Mouse (Mus musculus): ENCODE data around the gene Sipa1l1. TPM values are rescaled to one million over a fixed set of nuclear protein-coding genes. Genes with fewer than 3 reads are reported as not detected.

Sipa1l1 gene
- polyA plus RNA-seq, 1 experiment, result 9.7 TPM

DNA sequence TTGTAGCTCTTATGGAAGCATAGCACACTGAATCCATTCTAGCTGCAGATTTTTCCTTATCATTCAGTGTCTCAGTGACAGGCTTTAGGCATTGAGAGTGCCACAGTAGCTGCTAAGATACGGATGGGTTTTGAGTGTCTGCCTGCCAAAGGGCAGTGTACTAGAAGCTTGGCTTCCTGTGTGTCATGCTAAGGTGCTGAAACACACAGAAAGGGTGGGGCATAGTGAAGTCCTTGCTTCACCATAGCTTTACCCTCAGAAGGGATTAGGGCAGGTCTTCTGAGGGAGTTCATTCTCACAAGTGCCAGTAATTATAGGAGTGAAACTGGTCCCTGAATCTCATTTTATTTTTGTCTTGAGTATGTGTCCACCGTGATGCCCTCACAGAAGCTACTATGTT, 82.2 kb downstream of the Sipa1l1 start:
- H3K4me3 ChIP-seq (ENCODE audit: insufficient read depth, poor library complexity, severe bottlenecking), result no peak overlapping the region
- TF ChIP-seq CEBPB (IDR thresholded peaks at IDR 0.05; ENCODE audit: low read depth) (no peak), MYOG (IDR thresholded peaks at IDR 0.05; ENCODE audit: control insufficient read depth, extremely low read depth, insufficient read length) (no peak), USF1 (IDR thresholded peaks at IDR 0.05; ENCODE audit: low read depth) (no peak), MYOD1 (IDR thresholded peaks at IDR 0.05; ENCODE audit: control insufficient read depth, insufficient read length, low read depth) (no peak), FOSL1 (IDR thresholded peaks at IDR 0.05; ENCODE audit: insufficient read depth, low read length, poor library complexity, severe bottlenecking) (no peak), MAX (IDR thresholded peaks at IDR 0.05) (no peak), CTCF (IDR thresholded peaks at IDR 0.05; ENCODE audit: control insufficient read depth, insufficient read depth, insufficient read length) (no peak)
- H3K79me3 ChIP-seq (ENCODE audit: low read depth), result peaks cover 2% of the 10 kb centered on the region
- H3K79me2 ChIP-seq (ENCODE audit: control insufficient read depth, insufficient read depth), result peaks cover 39% of the 10 kb centered on the region
- H3K36me3 ChIP-seq (ENCODE audit: control insufficient read depth, insufficient read depth), result peaks cover 3% of the 10 kb centered on the region
- H3ac ChIP-seq (ENCODE audit: control insufficient read depth, insufficient read length, low read depth), result no peak overlapping the region
- H3K27me3 ChIP-seq (ENCODE audit: control insufficient read depth, insufficient read depth, insufficient read length), result no peaks in the 10 kb centered on the region

DNA sequence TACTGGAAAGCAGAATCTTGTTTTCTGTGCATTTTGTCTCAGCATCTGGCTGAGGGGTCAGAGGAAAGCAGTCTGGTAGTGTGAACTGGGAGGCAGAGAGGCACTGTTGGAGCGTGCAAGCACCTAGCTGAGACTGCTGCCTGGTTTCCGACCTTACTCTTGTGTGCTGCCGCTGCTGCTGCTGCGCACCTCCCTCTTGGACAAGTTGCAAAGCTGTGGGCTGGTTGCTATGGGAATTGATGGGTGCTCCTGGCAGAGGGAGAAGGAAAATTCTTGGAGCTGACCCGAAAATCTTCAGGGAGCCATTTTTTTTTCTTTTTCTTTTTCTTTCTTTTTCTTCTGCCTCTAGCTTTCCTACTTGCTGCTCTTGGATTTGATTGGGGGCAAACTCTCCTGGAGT, 85.0 kb downstream of the Sipa1l1 start:
- no peak overlapping the region for H3ac ChIP-seq (ENCODE audit: control insufficient read depth, insufficient read length, low read depth)
- TF ChIP-seq MYOD1 (IDR thresholded peaks at IDR 0.05; ENCODE audit: control insufficient read depth, insufficient read length, low read depth), result no peak
- TF ChIP-seq MYOG (IDR thresholded peaks at IDR 0.05; ENCODE audit: control insufficient read depth, extremely low read depth, insufficient read length), result no peak
- no peak for TF ChIP-seq CTCF (IDR thresholded peaks at IDR 0.05; ENCODE audit: control insufficient read depth, insufficient read depth, insufficient read length)
- TF ChIP-seq MAX (IDR thresholded peaks at IDR 0.05), result no peak
- TF ChIP-seq CEBPB (IDR thresholded peaks at IDR 0.05; ENCODE audit: low read depth), result no peak
- TF ChIP-seq FOSL1 (IDR thresholded peaks at IDR 0.05; ENCODE audit: insufficient read depth, low read length, poor library complexity, severe bottlenecking), result no peak
- TF ChIP-seq USF1 (IDR thresholded peaks at IDR 0.05; ENCODE audit: low read depth), result no peak

DNA sequence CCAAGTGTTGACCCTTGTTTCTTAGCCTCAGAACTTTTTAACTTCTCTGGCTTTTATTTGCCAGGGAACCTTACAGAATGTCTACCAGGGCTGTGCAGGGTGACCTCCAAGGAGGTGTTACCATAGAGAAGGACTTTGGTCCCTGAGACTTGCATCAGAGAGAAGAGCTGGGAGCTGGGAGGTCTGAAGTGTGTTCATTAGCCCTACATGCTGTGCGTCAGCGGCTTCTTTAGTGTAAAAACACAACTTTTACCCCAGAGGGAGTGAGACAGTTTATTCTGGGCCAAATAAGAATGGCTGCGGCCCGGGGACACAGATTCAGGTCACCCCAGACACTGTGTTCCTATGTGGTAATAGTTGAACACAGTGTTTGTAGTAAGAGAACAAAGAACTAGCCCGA, 86.9 kb downstream of the Sipa1l1 start:
- peaks cover 29% of the 10 kb centered on the region for H3K79me2 ChIP-seq (ENCODE audit: control insufficient read depth, insufficient read depth)
- peaks cover 2% of the 10 kb centered on the region for H3K79me3 ChIP-seq (ENCODE audit: low read depth)
- no peak overlapping the region for H3K4me3 ChIP-seq (ENCODE audit: insufficient read depth, poor library complexity, severe bottlenecking)
- H3K36me3 ChIP-seq (ENCODE audit: control insufficient read depth, insufficient read depth), result no peaks in the 10 kb centered on the region
- TF ChIP-seq FOSL1 (IDR thresholded peaks at IDR 0.05; ENCODE audit: insufficient read depth, low read length, poor library complexity, severe bottlenecking) (no peak), MAX (IDR thresholded peaks at IDR 0.05) (no peak), USF1 (IDR thresholded peaks at IDR 0.05; ENCODE audit: low read depth) (no peak), MYOG (IDR thresholded peaks at IDR 0.05; ENCODE audit: control insufficient read depth, extremely low read depth, insufficient read length) (no peak), CEBPB (IDR thresholded peaks at IDR 0.05; ENCODE audit: low read depth) (no peak), CTCF (IDR thresholded peaks at IDR 0.05; ENCODE audit: control insufficient read depth, insufficient read depth, insufficient read length) (no peak), MYOD1 (IDR thresholded peaks at IDR 0.05; ENCODE audit: control insufficient read depth, insufficient read length, low read depth) (no peak)
- H3K27me3 ChIP-seq (ENCODE audit: control insufficient read depth, insufficient read depth, insufficient read length), result no peaks in the 10 kb centered on the region
- H3ac ChIP-seq (ENCODE audit: control insufficient read depth, insufficient read length, low read depth), result no peak overlapping the region

More for the DNA sequence above, 85.0 kb downstream of the Sipa1l1 start:
- peaks cover 39% of the 10 kb centered on the region for H3K79me2 ChIP-seq (ENCODE audit: control insufficient read depth, insufficient read depth)
- H3K36me3 ChIP-seq (ENCODE audit: control insufficient read depth, insufficient read depth), result peaks cover 2% of the 10 kb centered on the region
- H3K79me3 ChIP-seq (ENCODE audit: low read depth), result peaks cover 2% of the 10 kb centered on the region
- H3K4me3 ChIP-seq (ENCODE audit: insufficient read depth, poor library complexity, severe bottlenecking), result no peak overlapping the region
- no peaks in the 10 kb centered on the region for H3K27me3 ChIP-seq (ENCODE audit: control insufficient read depth, insufficient read depth, insufficient read length)

DNA sequence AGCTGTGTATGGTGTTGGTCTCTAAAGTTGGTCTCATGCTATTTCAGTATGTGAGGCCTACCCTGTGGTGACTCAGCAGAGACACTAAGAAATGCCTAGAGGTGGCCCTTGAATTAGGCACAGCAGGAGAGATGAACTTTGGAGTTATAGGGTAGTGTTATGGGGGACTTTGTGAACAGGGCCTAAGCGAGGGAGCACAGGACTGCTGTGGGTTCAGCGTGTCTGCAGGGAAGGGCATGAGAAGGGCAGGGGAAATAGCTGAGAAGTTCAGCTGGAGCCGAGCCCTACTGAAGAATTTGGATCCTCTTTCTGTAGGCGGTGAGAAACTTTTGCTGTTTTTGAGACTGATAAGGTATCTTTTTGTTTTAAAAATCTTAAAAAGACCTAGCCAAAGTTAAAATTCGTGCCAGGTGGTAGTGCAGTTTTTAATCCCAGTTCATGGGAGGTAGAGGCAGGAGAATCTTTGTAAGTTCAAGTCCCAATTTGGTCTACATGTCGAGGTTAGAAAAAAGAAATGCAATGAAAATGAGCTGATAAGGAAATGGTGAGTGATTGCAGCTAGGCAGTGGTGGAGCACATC, 87.9 kb downstream of the Sipa1l1 start:
- H3K27me3 ChIP-seq (ENCODE audit: control insufficient read depth, insufficient read depth, insufficient read length), result no peaks in the 10 kb centered on the region
- H3ac ChIP-seq (ENCODE audit: control insufficient read depth, insufficient read length, low read depth), result no peak overlapping the region
- H3K36me3 ChIP-seq (ENCODE audit: control insufficient read depth, insufficient read depth), result no peaks in the 10 kb centered on the region
- peaks cover 2% of the 10 kb centered on the region for H3K79me3 ChIP-seq (ENCODE audit: low read depth)
- TF ChIP-seq MYOG (IDR thresholded peaks at IDR 0.05; ENCODE audit: control insufficient read depth, extremely low read depth, insufficient read length), result no peak
- TF ChIP-seq USF1 (IDR thresholded peaks at IDR 0.05; ENCODE audit: low read depth), result no peak
- TF ChIP-seq CTCF (IDR thresholded peaks at IDR 0.05; ENCODE audit: control insufficient read depth, insufficient read depth, insufficient read length), result no peak
- TF ChIP-seq CEBPB (IDR thresholded peaks at IDR 0.05; ENCODE audit: low read depth), result no peak
- TF ChIP-seq MAX (IDR thresholded peaks at IDR 0.05), result no peak
- no peak for TF ChIP-seq FOSL1 (IDR thresholded peaks at IDR 0.05; ENCODE audit: insufficient read depth, low read length, poor library complexity, severe bottlenecking)
- no peak for TF ChIP-seq MYOD1 (IDR thresholded peaks at IDR 0.05; ENCODE audit: control insufficient read depth, insufficient read length, low read depth)
- H3K79me2 ChIP-seq (ENCODE audit: control insufficient read depth, insufficient read depth), result peaks cover 23% of the 10 kb centered on the region
- no peak overlapping the region for H3K4me3 ChIP-seq (ENCODE audit: insufficient read depth, poor library complexity, severe bottlenecking)

DNA sequence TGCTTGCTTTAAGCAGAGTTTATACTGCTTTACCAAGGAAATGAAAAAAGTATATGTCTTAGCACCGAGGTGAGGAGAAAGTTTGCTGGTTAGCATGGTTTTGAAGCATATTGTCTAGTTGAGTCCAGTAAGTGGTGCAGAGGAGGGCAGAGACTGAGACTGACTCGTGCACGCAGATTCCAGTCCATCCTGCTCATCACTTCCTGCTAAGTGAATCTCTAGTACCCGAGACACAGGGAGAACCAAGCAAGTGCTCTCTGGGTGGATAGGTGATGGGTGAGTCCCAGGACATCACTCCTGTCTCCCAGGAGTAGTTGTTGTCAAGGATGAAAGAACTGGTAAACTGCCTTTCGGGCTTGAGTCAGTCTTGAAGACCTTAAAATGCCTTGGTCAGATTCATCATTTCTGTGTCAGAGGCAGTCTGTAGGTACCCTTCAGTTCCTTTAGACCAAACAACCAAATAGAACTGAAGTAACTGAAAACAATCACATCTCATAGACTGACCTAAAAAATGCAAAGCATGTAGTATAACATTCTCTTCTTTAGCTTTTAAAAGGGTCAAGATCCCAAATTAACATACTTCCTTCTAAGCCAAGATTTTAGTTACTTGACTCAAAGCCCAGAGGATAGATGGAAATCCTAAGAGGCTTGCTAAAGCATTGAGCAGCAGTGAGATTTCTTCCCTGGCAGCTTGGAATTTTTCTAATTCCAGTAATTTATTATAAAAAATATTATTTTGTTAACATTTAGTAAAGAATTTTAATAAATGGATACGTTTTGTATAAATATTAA, 89.1 kb downstream of the Sipa1l1 start:
- TF ChIP-seq MAX (IDR thresholded peaks at IDR 0.05) (no peak), CEBPB (IDR thresholded peaks at IDR 0.05; ENCODE audit: low read depth) (no peak), MYOD1 (IDR thresholded peaks at IDR 0.05; ENCODE audit: control insufficient read depth, insufficient read length, low read depth) (no peak), MYOG (IDR thresholded peaks at IDR 0.05; ENCODE audit: control insufficient read depth, extremely low read depth, insufficient read length) (no peak), FOSL1 (IDR thresholded peaks at IDR 0.05; ENCODE audit: insufficient read depth, low read length, poor library complexity, severe bottlenecking) (no peak), USF1 (IDR thresholded peaks at IDR 0.05; ENCODE audit: low read depth) (no peak), CTCF (IDR thresholded peaks at IDR 0.05; ENCODE audit: control insufficient read depth, insufficient read depth, insufficient read length) (no peak)
- H3K79me3 ChIP-seq (ENCODE audit: low read depth), result peaks cover 2% of the 10 kb centered on the region
- no peak overlapping the region for H3K4me3 ChIP-seq (ENCODE audit: insufficient read depth, poor library complexity, severe bottlenecking)
- peaks cover 23% of the 10 kb centered on the region for H3K79me2 ChIP-seq (ENCODE audit: control insufficient read depth, insufficient read depth)
- H3K36me3 ChIP-seq (ENCODE audit: control insufficient read depth, insufficient read depth), result no peaks in the 10 kb centered on the region
- H3K27me3 ChIP-seq (ENCODE audit: control insufficient read depth, insufficient read depth, insufficient read length), result no peaks in the 10 kb centered on the region
- H3ac ChIP-seq (ENCODE audit: control insufficient read depth, insufficient read length, low read depth), result no peak overlapping the region
